Mouse (Mus musculus): ENCODE data around the gene Tmprss12. TPM values are rescaled to one million over a fixed set of nuclear protein-coding genes. Genes with fewer than 3 reads are reported as not detected.
"Not testable (repeated sequence)": the region's sequence is repeated elsewhere in the genome, so short reads cannot be mapped to it uniquely, and the experiment has no call there.

Gene Tmprss12
- total and polyA plus RNA-seq, 2 experiments from 2014 or later: not detected

DNA sequence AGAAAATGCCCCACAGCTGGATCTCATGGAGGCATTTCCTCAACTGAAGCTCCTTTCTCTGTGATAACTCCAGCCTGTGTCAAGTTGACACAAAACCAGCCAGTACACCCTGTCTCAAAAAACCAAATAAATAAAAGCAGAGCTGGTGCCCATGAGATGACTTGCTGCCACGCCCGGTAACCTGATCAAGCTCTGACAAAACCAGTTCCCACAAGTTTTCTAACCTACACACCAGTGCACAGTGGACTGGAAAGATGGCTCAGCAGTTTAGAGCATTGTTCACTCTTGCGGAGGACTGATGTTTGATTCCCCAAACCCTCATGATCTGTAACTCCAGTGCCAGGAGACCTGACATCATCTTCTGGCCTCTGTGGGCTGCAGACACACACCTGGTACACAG, 44.6 kb downstream of the Tmprss12 start:
- Histone ChIP-seq H3K9me3 (ENCODE audit: low read length) (no peaks in the 10 kb centered on the region), H3K9ac (no peak overlapping the region), H3K4me1 (ENCODE audit: insufficient read depth) (no peaks in the 10 kb centered on the region), H3K27me3 (ENCODE audit: insufficient read depth, low read length) (no peaks in the 10 kb centered on the region), H3K27ac (ENCODE audit: low read depth, low read length) (no peak overlapping the region), H3K4me3 (ENCODE audit: low read depth, low read length) (no peak overlapping the region), H3K4me2 (ENCODE audit: low read depth) (no peak overlapping the region), H3K36me3 (ENCODE audit: insufficient read depth) (no peaks in the 10 kb centered on the region)
- DNase-seq (no peak), ATAC-seq (no peak)
- WGBS: 90% methylated on average over 3 of the region's 3 CpGs
- no peak for TF ChIP-seq CTCF (IDR thresholded peaks at IDR 0.05; ENCODE audit: low read depth)

DNA sequence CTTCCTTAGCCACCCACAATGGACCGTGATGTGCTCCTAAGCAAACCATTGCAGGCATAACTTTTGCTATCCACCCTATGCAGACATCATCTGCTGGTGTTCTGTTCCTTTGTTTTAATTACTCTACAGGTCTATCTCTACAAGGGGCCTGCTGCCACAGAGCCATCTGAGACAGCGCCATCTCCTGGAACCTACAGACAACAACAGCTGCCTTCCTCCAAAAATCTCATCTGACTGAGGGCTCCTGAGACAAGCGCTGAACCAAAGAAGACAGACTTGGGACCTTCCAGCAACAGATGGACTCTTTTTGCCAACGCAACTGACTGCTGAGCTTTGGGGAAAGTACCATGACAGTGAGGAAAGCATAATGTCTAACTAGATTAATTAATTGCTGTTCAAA, 47.5 kb downstream of the Tmprss12 start:
- ATAC-seq; H3K4me1 ChIP-seq (ENCODE audit: insufficient read depth); H3K4me2 ChIP-seq (ENCODE audit: low read depth); H3K36me3 ChIP-seq (ENCODE audit: insufficient read depth); H3K9me3 ChIP-seq (ENCODE audit: low read length); H3K4me3 ChIP-seq (ENCODE audit: low read depth, low read length); DNase-seq; H3K27ac ChIP-seq (ENCODE audit: low read depth, low read length); H3K27me3 ChIP-seq (ENCODE audit: insufficient read depth, low read length); H3K9ac ChIP-seq: not testable (repeated sequence)
- WGBS: 62% methylated on average over 3 of the region's 4 CpGs

DNA sequence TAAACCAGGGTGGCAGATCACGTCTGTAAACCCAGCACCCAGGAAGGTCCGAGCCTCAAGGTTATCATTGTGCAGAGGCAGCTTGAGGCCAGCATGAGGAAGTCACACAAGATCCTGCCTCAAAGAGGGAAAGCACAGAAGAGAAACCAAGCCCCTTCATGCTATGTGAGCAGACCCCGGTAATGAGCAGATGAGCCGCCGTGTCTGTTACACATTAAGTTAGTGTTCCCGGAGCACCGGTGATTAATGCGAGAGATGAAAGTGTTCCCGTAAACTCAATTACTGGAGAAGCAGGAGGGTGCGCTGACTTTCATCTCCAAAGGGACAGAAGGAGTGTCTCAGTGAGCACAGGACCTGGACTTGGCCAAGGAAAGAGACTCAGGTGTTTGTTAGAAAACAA, 48.7 kb downstream of the Tmprss12 start:
- ATAC-seq; H3K4me3 ChIP-seq (ENCODE audit: low read depth, low read length); H3K27me3 ChIP-seq (ENCODE audit: insufficient read depth, low read length); H3K4me1 ChIP-seq (ENCODE audit: insufficient read depth); H3K9me3 ChIP-seq (ENCODE audit: low read length); H3K9ac ChIP-seq; H3K4me2 ChIP-seq (ENCODE audit: low read depth); H3K27ac ChIP-seq (ENCODE audit: low read depth, low read length); H3K36me3 ChIP-seq (ENCODE audit: insufficient read depth); DNase-seq: not testable (repeated sequence)
- 52% methylated on average over 10 of the region's 10 CpGs for WGBS

DNA sequence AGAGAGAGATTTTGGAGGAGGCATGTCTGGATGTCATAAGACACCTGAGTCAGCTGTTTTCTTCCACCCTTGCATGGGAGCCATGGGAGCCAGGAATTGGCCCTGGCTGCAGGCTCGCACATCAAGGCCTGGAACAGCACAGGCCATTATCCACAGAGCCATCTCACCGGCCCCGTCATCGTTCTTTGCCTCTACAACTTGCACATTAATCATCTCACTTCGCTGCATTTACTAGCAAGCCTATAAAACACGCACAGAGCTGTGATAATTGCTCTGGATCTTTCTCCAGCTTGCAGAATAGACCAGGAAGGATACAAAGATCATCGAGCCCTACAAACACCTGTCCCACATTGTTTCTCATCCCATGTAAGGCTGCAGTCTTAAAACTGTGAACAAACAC, 50.1 kb downstream of the Tmprss12 start:
- Histone ChIP-seq H3K27me3 (ENCODE audit: insufficient read depth, low read length) (no peaks in the 10 kb centered on the region), H3K9ac (no peak overlapping the region), H3K4me2 (ENCODE audit: low read depth) (no peak overlapping the region), H3K4me1 (ENCODE audit: insufficient read depth) (no peaks in the 10 kb centered on the region), H3K9me3 (ENCODE audit: low read length) (no peaks in the 10 kb centered on the region), H3K27ac (ENCODE audit: low read depth, low read length) (no peak overlapping the region), H3K4me3 (ENCODE audit: low read depth, low read length) (no peak overlapping the region), H3K36me3 (ENCODE audit: insufficient read depth) (no peaks in the 10 kb centered on the region)
- TF ChIP-seq CTCF (IDR thresholded peaks at IDR 0.05; ENCODE audit: low read depth): no peak
- ATAC-seq (no peak), DNase-seq (no peak)
- 66% methylated on average over 7 of the region's 7 CpGs for WGBS

DNA sequence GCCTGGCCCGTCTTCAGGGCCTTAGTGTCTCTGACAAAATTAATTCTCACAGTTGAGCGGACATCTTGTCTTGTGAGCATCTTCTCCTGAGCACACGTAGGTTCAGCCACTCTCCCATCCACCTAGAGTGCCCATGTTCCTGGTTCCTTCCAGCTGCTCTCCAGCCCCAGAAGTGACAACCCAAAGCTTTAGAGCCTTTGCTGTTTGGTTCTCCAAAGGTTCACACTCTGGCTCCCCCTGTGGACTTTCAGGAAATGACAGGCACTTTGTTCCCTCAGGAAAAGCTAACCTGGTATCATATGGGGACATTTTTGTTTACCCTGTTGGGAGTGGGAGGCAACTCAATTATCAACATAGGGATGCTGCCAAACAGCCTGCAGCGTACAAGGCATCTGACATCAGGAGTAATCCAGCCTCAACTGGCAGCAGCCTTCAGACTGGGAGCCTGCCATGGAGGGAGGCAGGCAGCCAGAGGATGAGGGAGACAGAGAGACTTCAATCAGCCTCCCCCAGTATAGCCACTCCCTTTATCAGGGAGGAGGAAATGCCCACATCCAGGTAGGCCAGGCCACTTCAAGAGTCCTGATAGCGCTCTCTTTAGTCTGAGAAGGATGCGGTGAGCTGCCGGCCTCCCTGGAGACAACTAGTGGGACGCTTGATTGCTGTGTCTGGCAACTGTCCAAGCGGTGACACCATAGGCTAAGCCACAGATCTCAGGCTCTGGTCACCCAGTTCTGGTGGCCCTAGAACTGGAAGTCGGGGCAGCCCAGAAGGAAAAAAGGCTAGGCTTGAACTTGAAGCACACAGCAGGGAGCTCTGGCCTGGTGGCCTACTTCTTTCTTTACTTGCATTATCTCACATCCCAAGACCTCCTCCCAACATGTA, 51.7 kb downstream of the Tmprss12 start:
- H3K4me1 ChIP-seq (ENCODE audit: insufficient read depth); H3K4me2 ChIP-seq (ENCODE audit: low read depth); DNase-seq; H3K27ac ChIP-seq (ENCODE audit: low read depth, low read length); H3K27me3 ChIP-seq (ENCODE audit: insufficient read depth, low read length); H3K9me3 ChIP-seq (ENCODE audit: low read length); H3K36me3 ChIP-seq (ENCODE audit: insufficient read depth); H3K4me3 ChIP-seq (ENCODE audit: low read depth, low read length); H3K9ac ChIP-seq: not testable (repeated sequence)
- ATAC-seq: peak; percentile 56; the same call in 1 of the 2 replicates
- 0 out of 2 replicates have a peak, but pooled peaks have one; percentile 16 for TF ChIP-seq CTCF (IDR thresholded peaks at IDR 0.05; ENCODE audit: low read depth)
- WGBS: 37% methylated on average over 2 of the region's 10 CpGs

DNA sequence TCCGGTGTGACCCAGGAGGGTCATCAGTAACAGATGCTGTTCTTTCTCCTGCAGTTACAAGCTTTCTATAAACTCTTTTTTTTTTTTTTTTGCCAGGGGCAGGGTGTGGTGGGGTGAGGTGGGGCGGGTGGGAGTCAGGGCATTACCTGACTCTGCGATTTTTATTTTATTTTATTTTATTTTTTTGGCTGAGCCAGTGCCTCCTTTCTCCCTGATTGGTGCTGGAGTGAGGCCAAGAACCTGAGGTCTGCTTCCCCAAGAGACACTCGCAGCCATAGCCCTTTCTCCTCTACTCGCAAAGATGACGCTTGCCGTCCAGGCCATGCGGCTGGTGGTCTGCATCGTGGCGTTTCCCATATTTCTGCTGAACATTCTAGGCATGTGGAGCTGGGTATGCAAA, 54.0 kb downstream of the Tmprss12 start, which contains the start of gene Mettl7a3:
Gene Mettl7a3 (plus strand): TSS at position 301 of the 400 bp plus-strand sequence.
- TF ChIP-seq CTCF (IDR thresholded peaks at IDR 0.05; ENCODE audit: low read depth): no peak
- WGBS: 78% methylated on average over 10 of the region's 10 CpGs
- H3K4me3 ChIP-seq (ENCODE audit: low read depth, low read length): no peak within 1 kb of the TSS
- H3K27me3 ChIP-seq (ENCODE audit: insufficient read depth, low read length): no peaks in the 10 kb centered on the region
- DNase-seq (no peak), ATAC-seq (no peak)
- no peaks in the 10 kb centered on the region for H3K36me3 ChIP-seq (ENCODE audit: insufficient read depth)
- no peak within 1 kb of the TSS for H3K27ac ChIP-seq (ENCODE audit: low read depth, low read length)
- H3K9me3 ChIP-seq (ENCODE audit: low read length): no peaks in the 10 kb centered on the region
- H3K4me1 ChIP-seq (ENCODE audit: insufficient read depth): no peaks in the 10 kb centered on the region
- H3K4me2 ChIP-seq (ENCODE audit: low read depth): no peak within 1 kb of the TSS
- no peak within 1 kb of the TSS for H3K9ac ChIP-seq

DNA sequence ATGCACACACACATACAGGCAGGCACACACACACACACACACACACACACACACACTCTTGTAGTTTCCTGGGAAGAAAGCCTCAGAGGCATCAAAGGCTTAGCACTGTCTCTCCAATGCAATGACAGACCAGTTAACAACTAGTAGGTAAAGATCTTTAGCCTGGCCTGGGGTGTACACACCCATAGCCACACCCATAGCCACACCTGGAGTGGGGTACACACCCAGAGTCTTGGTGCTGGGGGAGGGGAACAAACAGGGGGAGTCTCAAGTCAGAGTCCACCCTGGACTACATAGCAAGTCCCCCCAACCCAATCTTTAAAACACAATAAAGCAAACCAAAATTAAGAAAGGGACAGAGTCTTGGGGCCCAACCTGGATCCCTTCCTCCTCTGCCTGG, 56.7 kb downstream of the Tmprss12 start:
- H3K27ac ChIP-seq (ENCODE audit: low read depth, low read length): not testable (repeated sequence)

More for the DNA sequence above, 56.7 kb downstream of the Tmprss12 start:
- not testable (repeated sequence) for H3K4me2 ChIP-seq (ENCODE audit: low read depth); H3K9ac ChIP-seq; H3K27me3 ChIP-seq (ENCODE audit: insufficient read depth, low read length); DNase-seq; H3K9me3 ChIP-seq (ENCODE audit: low read length); H3K4me3 ChIP-seq (ENCODE audit: low read depth, low read length); H3K36me3 ChIP-seq (ENCODE audit: insufficient read depth); H3K4me1 ChIP-seq (ENCODE audit: insufficient read depth); ATAC-seq
